Mouse (Mus musculus) limb, embryonic 14.5 days (tissue): ENCODE measurements around the gene Antxr1. TPM values are rescaled to one million over a fixed set of nuclear protein-coding genes. Genes with fewer than 3 reads are reported as not detected.
A peak's percentile ranks its signal among the peaks of the same experiment; 100 is the strongest.

Experiments
- ATAC-seq: fragments of 200-750 bp; cut with Nextera tagmentation; 2 replicates; pipeline ENCODE4 v1.8.0; 2017; ENCODE audit warnings: low read depth, moderate number of reproducible peaks, moderate TSS enrichment; ENCODE audit not compliant: low FRiP score
- DNase-seq: peaks from one replicate; pipeline ENCODE4 v3.0.0-alpha.2; 2015; ENCODE audit warnings: low spot score
- H3K27ac ChIP-seq: fragments of 300-500 bp; sonication (generic); replicated peaks from 2 replicates; pipeline ENCODE4 v1.5.1; 2014; ENCODE audit warnings: low read depth, mild to moderate bottlenecking, low read length, moderate library complexity, mixed read lengths
- H3K27me3 ChIP-seq: fragments of 300-500 bp; sonication (generic); 2 replicates; pipeline ENCODE4 v1.6.1; 2014; ENCODE audit warnings: low read length, mixed read lengths; ENCODE audit not compliant: control insufficient read depth, insufficient read depth
- H3K36me3 ChIP-seq: fragments of 300-500 bp; sonication (generic); 2 replicates; pipeline ENCODE4 v1.6.1; 2014; ENCODE audit warnings: mild to moderate bottlenecking, low read length, moderate library complexity, mixed read lengths; ENCODE audit not compliant: control insufficient read depth, insufficient read depth
- H3K4me1 ChIP-seq: fragments of 300-500 bp; sonication (generic); 2 replicates; pipeline ENCODE4 v1.6.1; 2014; ENCODE audit warnings: antibody characterized with exemption, low read length, mixed read lengths; ENCODE audit not compliant: control insufficient read depth, insufficient read depth
- H3K4me2 ChIP-seq: fragments of 300-500 bp; sonication (generic); replicated peaks from 2 replicates; pipeline ENCODE4 v1.6.1; 2014; ENCODE audit warnings: low read depth, mild to moderate bottlenecking, low read length, moderate library complexity; ENCODE audit not compliant: severe bottlenecking
- H3K4me3 ChIP-seq: fragments of 300-500 bp; sonication (generic); replicated peaks from 2 replicates; pipeline ENCODE4 v1.5.1; 2014; ENCODE audit warnings: low read length
- H3K9ac ChIP-seq: fragments of 300-500 bp; sonication (generic); 2 replicates; pipeline ENCODE4 v1.6.1; 2014; ENCODE audit warnings: mild to moderate bottlenecking, low read depth, low read length, moderate library complexity; ENCODE audit not compliant: severe bottlenecking
- H3K9me3 ChIP-seq: fragments of 300-500 bp; sonication (generic); 2 replicates; pipeline ENCODE4 v1.6.1; 2016; ENCODE audit warnings: low read length; ENCODE audit not compliant: control insufficient read depth
- POLR2A ChIP-seq: fragments of 200-500 bp; IDR thresholded peaks from 2 replicates; pipeline ENCODE4 v1.8.0; 2012; ENCODE audit warnings: inconsistent platforms, mild to moderate bottlenecking, moderate library complexity, borderline replicate concordance; ENCODE audit not compliant: insufficient read depth, insufficient read length; ENCODE audit errors: extremely low read depth
- WGBS: fragments of 180-500 bp; shearing (Covaris S2); extraction: QIAGEN DNeasy Blood & Tissue Kit; methylation state at CpG from one replicate; pipeline ENCODE4 v1.1.7; 2014; 5-methylcytosine and 5-hydroxymethylcytosine counted together
- polyA plus RNA-seq, 2 experiments: library from polyadenylated mRNA; depleted of rRNA in 1 of 2; stranded (reverse) in 1 of 2; unstranded in 1 of 2; fragments of >200 nt; fragmentation: Nextera tagmentation in 1 of 2; extraction: Ambion mirVana in 1 of 2; gene quantifications; 2 replicates each; pipeline versions ENCODE4 v1.2.1 to v1.2.3; 2012 to 2014

Antxr1 gene
- polyA plus RNA-seq (2012; rRNA removed) (70.3 and 75.7 TPM in 2 replicates), polyA plus RNA-seq (2014; fragmentation: Nextera tagmentation; extraction: Ambion mirVana) (33.8 and 39.2 TPM in 2 replicates)

DNA sequence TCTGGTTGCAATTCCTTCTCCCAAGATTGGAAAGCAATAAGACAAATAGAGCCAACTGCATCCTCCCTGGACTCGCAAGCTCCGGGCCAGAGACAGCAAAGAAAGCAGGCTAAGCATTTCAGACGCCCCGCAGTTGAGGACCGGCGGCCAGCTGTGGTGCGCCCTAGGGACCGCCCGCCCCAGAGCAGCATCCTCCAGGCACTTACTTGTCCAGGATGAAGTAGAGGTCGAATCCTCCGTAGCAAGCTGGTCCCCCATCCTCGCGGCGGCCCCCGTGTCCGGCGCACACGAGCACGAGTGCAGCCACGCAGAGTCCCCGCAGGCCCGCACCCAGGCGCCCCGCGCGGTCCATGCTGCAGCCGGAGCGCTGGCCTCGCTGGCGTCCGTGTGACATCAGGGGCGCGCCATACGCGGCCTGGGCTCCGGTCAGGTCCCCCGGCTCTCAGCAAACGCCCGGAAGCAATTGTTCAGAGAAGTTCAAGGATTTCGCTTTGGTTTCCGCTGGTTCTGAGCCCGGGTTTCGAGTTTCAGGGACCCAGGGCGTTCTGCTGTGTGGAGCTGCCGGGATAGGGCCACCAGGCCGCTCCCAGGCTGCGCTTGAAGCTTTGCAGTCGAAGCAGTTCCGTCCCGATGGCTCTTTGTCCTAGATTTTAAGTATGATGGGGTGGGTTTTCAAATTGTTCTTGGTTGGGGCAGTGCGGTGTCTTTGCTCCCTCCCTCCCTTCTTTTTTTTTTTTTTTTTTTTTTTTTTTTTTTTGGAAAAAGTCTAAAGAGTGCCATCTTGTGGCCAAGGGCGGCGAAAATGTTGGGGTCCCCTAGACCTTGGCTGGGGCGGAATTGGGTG lies at the start of gene Antxr1:
TSS of gene Antxr1 (minus strand) at position 731 of the 844 bp plus-strand sequence.
- H3K9me3 ChIP-seq = no peaks in the 10 kb centered on the region
- DNase-seq (peak; percentile 72), ATAC-seq (peak; percentile 80)
- TF ChIP-seq POLR2A = 0 out of 2 replicates have a peak, but pooled peaks have one; percentile 52
- no peaks in the 10 kb centered on the region for H3K27me3 ChIP-seq
- H3K36me3 ChIP-seq = no peaks in the 10 kb centered on the region
- H3K27ac ChIP-seq = peak within 1 kb of the TSS; percentile 97
- peaks cover 20% of the 10 kb centered on the region for H3K4me1 ChIP-seq
- under 1% methylated on average over 48 of the region's 54 CpGs for WGBS
- H3K4me3 ChIP-seq = peak within 1 kb of the TSS; percentile 88
- peak within 1 kb of the TSS; percentile 98 for H3K9ac ChIP-seq
- H3K4me2 ChIP-seq = peak within 1 kb of the TSS; percentile 75

DNA sequence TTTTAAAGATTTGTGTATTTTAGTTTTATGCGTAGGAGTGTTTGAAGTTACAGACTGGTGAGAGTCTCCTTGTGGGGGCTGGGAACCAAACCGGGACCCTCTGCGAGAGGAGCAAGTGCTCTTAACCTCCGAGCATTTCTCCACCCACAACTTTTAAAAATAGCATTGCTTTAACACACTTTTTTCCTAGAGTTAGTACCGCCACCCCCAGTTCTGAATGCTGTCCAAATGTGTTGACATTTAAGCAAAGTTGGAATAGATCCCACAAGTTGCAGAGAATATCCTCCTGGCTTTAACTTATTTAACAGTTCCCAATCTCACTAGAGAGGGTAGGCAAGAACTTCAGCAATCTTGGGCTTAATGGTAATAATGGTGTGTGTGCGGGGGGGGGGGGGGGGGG lies 49.1 kb upstream of the Antxr1 start:
- H3K27ac ChIP-seq = no peak overlapping the region
- peak overlapping the region; percentile 31; the same call in 1 of the 2 replicates for H3K4me3 ChIP-seq
- DNase-seq = peak; percentile 31
- H3K27me3 ChIP-seq = no peaks in the 10 kb centered on the region
- H3K36me3 ChIP-seq = no peaks in the 10 kb centered on the region
- no peak for ATAC-seq
- peaks cover 9% of the 10 kb centered on the region; the same call in 1 of the 2 replicates for H3K4me1 ChIP-seq
- no peak for TF ChIP-seq POLR2A
- H3K4me2 ChIP-seq = peak overlapping the region; percentile 50; the same call in 1 of the 2 replicates
- H3K9ac ChIP-seq = no peak overlapping the region
- no peaks in the 10 kb centered on the region for H3K9me3 ChIP-seq
- 37% methylated on average over 5 of the region's 6 CpGs for WGBS

DNA sequence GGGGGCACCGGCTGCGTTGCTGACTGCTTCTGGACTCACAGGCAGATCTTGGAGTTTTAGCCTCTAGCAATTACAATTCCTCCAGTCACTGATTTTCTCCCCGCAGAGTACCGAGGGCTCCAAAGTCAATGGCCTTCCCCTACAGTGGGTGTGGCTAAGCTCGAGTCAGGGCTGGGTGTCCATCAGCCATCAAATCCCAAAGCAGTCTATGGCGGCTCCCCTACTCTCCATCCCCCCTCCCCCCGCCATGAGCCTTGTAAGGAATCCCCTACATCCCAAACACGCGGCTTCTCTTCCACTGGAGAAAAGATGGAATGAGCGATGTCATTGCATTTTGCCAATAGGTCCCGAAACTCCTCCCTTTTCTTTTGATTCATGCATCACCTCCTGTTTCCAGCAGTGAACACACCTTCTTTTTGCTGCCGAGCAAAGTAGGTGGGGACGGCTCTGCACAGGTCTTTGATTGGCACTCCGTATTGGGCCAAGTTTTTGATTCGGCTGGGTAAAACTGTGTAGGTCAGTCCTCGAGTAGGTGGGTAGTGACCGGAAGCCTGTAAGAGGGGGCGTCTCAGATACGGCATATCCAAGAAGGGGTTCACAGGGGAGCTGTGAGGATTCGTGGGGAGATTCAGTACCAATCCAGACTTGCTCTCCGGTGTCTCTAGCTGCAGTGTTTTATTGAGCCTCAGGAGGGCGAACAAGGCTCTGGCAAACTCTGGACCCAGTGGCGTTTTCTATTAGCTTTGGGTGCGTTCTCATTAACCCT lies 48.5 kb upstream of the Antxr1 start:
- Histone ChIP-seq H3K9me3 (no peaks in the 10 kb centered on the region), H3K4me2 (peak overlapping the region; percentile 50), H3K9ac (0 out of 2 replicates have a peak overlapping the region, but pooled peaks have one; percentile 9), H3K27ac (no peak overlapping the region), H3K36me3 (no peaks in the 10 kb centered on the region), H3K27me3 (no peaks in the 10 kb centered on the region), H3K4me1 (peaks cover 9% of the 10 kb centered on the region; the same call in 1 of the 2 replicates), H3K4me3 (peak overlapping the region; percentile 31)
- 13% methylated on average over 24 of the region's 24 CpGs for WGBS
- no peak for TF ChIP-seq POLR2A
- DNase-seq (no peak), ATAC-seq (no peak; the same call in 1 of the 2 replicates)

DNA sequence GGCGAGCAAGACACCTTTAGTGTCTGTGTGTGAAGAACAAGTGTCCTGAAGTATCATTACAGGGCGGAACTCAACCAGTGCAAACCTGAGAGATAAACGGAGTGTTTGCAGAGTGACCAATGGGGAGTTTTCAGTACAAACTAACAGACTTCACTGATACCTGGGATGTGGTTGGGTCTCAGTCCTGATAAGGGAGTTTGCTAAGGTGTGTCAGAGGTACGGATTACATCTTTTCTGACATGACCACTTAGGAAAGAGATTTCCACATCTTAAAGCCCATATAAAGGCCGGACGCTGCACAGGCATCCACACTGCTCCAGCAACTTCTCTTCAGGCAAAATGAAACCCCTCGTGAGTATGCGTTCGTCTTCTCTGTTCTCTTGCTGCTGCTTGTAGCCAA lies 37.4 kb upstream of the Antxr1 start, which contains the start of gene Gkn2:
TSS of gene Gkn2 (plus strand) at position 301 of the 400 bp plus-strand sequence.
- Histone ChIP-seq H3K9ac (no peak within 1 kb of the TSS), H3K27ac (no peak within 1 kb of the TSS), H3K4me1 (no peaks in the 10 kb centered on the region), H3K4me2 (no peak within 1 kb of the TSS), H3K4me3 (no peak within 1 kb of the TSS), H3K27me3 (no peaks in the 10 kb centered on the region), H3K9me3 (no peaks in the 10 kb centered on the region), H3K36me3 (no peaks in the 10 kb centered on the region)
- no peak for TF ChIP-seq POLR2A
- no peak for DNase-seq
- no peak for ATAC-seq
- 89% methylated on average over 9 of the region's 9 CpGs for WGBS

DNA sequence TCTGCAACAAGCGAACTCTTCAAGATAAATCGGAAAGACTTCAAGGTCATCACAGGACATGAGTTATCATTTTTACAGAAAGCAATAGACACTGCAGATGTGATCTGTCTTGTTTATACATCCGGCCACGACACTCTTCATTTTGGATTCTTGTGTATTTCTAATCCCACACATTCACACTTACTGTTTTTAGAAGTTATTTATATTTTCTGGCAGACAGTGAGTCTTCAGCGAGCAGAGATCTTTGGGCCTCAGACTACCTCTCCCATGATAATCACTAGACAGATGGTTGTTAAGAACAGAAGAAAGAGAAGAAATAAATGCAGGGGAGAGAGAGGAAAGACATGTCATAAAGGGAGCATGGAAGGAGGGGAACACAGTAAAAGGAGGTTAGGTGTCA lies 33.6 kb upstream of the Antxr1 start:
- DNase-seq (no peak), ATAC-seq (no peak)
- Histone ChIP-seq H3K9me3 (no peaks in the 10 kb centered on the region), H3K27ac (no peak overlapping the region), H3K27me3 (no peaks in the 10 kb centered on the region), H3K9ac (no peak overlapping the region), H3K36me3 (no peaks in the 10 kb centered on the region), H3K4me3 (no peak overlapping the region), H3K4me2 (no peak overlapping the region), H3K4me1 (no peaks in the 10 kb centered on the region)
- WGBS = 89% methylated on average over 5 of the region's 5 CpGs
- no peak for TF ChIP-seq POLR2A
